Mouse (Mus musculus): Measurements from ENCODE around the gene Zdhhc15. TPM values are rescaled to one million over a fixed set of nuclear protein-coding genes. Genes with fewer than 3 reads are reported as not detected.

Zdhhc15 gene
- polyA plus RNA-seq (2017; shearing (Covaris generic)): 15.5 TPM

GRCm38 (mm10) chrX:104670757-104671549 lies at the start of gene Zdhhc15:
Gene Zdhhc15 (minus strand): TSS chrX:104671064.

Other genes starting within 250 kb of the Zdhhc15 start
- gene Uprt, start 188.2 kb downstream of the Zdhhc15 start, polyA plus RNA-seq (2017; shearing (Covaris generic)): 2.6 TPM
- gene Magee2, start 186.2 kb upstream of the Zdhhc15 start, polyA plus RNA-seq (2017; shearing (Covaris generic)): 0.24 TPM

All from inflammation-experienced regulatory T-cells, adult 16 weeks (primary cell).